Mouse (Mus musculus) adrenal gland, postnatal 36 days (tissue): Measurements from ENCODE around the gene Ugt1a5. TPM values are rescaled to one million over a fixed set of nuclear protein-coding genes. Genes with fewer than 3 reads are reported as not detected.
"Not testable (repeated sequence)": the region's sequence is repeated elsewhere in the genome, so short reads cannot be mapped to it uniquely, and the experiment has no call there.

ENCODE experiments used
- DNase-seq, 2 experiments: peaks; one replicate each; pipeline ENCODE4 v3.0.0; 2021; ENCODE audit warnings: mixed read lengths in 1 of 2
- total RNA-seq, 2 experiments: library from RNA; stranded (reverse); gene quantifications; 2 replicates each; pipeline ENCODE4 v1.2.3; 2021

Gene Ugt1a5
- total RNA-seq, 2 experiments from 2014 or later, result 0.17 to 0.20 TPM

DNA sequence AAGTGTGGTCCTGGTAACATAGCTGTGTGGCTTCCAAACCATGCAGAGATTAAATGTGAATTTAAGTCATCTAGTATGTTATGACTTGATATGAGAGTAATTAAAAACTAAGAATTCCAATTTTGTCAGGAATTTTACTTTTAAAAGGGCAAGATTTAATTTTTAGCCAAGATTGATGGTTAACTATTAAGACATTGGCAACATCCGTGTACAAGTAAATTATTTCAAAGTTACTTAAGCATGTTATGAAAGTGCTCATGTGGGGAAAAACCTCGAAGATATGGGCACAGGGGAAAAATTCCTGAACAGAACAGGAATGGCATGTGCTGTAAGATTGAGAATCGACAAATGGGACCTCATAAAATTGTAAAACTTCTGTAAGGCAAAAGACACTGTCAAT, 31.6 kb downstream of the Ugt1a5 start:
- DNase-seq, result no peak

DNA sequence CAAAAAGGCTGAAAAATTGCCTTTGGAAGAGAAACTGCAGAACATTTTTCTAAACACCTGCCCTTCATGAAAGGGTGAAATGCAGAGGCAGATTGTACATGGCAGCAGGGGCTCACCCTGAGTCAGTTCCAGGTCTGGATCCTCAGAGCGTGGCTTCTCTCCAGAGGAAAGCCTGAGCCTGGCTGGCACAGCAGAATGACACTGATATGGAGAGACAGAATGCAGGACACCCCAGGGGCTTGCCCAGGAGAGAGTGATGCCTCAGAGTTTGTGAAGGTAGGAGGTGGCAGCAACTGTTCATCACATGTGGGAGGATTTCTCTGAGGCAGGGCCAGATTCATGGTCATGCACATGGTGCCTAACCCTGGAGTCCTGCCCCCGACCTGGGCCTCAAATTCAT, 34.2 kb downstream of the Ugt1a5 start:
- no peak for DNase-seq

GRCm38 (mm10) chr1:88200456-88200855, 34.6 kb downstream of the Ugt1a5 start, which contains the start of gene Ugt1a2:
Gene Ugt1a2 (plus strand): TSS chr1:88200601.
- no peak for DNase-seq

DNA sequence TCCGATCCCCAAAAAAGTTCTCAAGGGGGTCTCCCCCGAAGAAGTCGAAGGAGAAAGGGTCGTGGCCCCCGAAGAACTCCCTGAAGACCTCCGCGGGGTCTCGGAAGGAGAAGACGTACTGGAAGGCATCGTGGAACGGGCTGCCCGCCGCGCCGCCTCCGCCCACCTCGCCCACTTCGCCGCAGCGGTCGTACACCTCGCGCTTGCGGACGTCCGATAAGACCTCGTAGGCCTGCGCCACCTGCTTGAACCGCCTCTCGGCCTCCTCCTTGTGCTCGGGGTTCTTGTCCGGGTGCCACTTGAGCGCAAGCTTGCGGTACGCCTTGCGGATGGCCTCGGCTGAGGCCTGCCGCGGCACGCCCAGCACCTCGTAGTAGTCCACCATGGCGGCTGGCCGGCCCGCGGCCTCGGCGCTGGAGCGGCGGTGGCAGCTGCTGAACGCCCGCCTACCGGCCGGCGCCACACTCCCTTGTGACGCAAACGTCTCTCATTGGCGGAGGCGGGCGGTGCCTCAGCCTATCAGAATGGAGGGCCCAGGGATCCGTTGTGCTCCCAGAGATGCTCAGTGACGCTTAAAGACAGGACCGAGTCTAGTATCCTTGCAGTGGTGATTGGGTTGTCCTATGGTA, 39.6 kb downstream of the Ugt1a5 start, which contains the start of gene Dnajb3:
TSS of gene Dnajb3 (minus strand) at position 489 of the 629 bp plus-strand sequence.
- peak; percentile 85 to 86 for DNase-seq

GRCm38 (mm10) chr1:88206843-88207479, 41.1 kb downstream of the Ugt1a5 start:
- no peak for DNase-seq

DNA sequence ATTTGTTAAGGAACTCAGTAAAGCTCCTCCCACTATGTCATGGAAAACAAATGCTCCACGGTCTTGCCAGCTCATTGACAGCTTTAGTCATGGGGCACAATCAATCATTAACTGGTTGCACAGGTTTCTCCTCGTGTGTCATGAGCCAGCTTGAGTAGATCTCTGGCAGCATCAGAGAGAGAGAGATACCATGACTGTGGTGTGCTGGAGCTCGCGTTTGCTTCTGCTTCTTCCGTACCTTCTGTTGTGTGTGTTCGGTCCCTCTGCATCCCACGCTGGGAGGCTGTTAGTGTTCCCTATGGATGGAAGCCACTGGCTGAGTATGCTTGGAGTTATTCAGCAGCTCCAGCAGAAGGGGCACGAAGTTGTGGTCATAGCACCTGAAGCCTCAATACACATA, 46.0 kb downstream of the Ugt1a5 start, which contains the start of gene Ugt1a1:
TSS of gene Ugt1a1 (plus strand) at position 148 of the 400 bp plus-strand sequence.
- no peak for DNase-seq

DNA sequence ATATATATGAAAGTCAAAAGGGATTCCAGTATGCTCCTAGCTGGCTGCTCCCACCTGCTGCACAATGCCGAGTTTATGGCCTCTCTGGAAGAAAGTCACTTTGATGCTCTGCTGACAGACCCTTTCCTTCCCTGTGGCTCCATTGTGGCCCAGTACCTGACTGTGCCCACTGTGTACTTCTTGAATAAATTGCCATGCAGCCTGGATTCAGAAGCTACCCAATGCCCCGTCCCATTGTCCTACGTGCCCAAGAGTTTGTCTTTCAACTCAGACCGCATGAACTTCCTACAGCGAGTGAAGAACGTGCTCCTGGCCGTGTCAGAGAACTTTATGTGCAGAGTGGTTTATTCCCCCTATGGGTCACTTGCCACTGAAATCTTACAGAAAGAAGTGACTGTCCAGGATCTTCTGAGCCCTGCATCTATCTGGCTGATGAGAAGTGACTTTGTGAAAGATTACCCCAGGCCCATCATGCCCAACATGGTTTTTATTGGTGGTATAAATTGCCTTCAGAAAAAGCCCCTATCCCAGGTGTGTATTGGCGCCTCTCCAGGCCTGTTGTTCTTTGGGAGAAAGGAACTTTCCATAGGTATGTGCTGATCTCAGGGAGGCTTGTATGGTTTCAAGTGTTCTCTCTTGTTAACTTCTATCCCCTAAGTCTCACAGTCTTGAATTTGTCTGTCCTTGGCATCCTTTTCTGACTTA, 46.7 kb downstream of the Ugt1a5 start:
- DNase-seq, result no peak

- DNase-seq, result no peak
Observed at GRCm38 (mm10) chr1:88213061-88213460, 47.2 kb downstream of the Ugt1a5 start.

GRCm38 (mm10) chr1:88213766-88214461, 48.1 kb downstream of the Ugt1a5 start:
- no peak for DNase-seq

- DNase-seq, result no peak
Observed at GRCm38 (mm10) chr1:88214462-88214952, 48.7 kb downstream of the Ugt1a5 start.

GRCm38 (mm10) chr1:88215466-88216380, 49.9 kb downstream of the Ugt1a5 start:
- no peak for DNase-seq

DNA sequence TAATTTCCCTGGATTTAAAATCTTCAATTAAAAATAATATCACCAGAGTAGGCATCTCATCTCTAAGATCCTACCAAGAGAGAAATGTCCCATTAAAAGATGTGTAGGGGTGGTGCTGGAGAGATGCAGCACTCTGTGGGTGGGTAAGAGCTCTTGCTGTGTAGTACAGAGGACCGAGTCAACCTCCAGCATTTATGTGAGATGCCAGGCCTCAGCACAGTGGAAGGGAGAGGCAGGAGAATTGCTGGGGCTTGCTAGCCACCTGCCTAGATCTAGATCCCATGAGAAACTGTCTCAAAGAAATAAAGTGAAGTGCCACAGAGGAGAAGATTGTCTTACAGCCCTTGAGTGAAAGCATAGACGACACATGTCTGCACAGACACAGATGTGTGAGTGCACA, 50.7 kb downstream of the Ugt1a5 start:
- DNase-seq, result no peak

GRCm38 (mm10) chr1:88217144-88217543, 51.3 kb downstream of the Ugt1a5 start:
- DNase-seq, result no peak

- no peak for DNase-seq
Observed at GRCm38 (mm10) chr1:88217576-88217975, 51.8 kb downstream of the Ugt1a5 start.

GRCm38 (mm10) chr1:88218051-88218450, 52.2 kb downstream of the Ugt1a5 start:
- DNase-seq, result no peak

DNA sequence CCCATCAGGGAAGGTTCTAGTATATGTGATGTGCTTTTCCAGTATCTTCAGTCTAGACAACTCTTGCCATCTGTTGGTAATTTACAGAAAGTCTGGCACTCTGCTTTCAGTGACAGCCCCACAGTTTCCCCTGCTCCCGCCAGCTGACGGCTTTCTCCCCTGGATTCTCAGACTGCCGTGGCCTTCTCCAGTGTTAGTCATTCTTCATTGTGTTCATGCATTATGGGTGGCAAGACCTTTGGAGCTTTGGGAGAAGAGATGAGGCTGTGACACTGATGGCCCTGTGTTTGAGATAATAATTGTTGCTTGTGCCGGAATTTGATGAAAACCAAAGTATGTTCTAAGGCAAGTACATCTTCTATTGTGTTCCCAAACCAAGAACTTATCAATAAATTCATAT, 52.8 kb downstream of the Ugt1a5 start:
- DNase-seq, result no peak

DNA sequence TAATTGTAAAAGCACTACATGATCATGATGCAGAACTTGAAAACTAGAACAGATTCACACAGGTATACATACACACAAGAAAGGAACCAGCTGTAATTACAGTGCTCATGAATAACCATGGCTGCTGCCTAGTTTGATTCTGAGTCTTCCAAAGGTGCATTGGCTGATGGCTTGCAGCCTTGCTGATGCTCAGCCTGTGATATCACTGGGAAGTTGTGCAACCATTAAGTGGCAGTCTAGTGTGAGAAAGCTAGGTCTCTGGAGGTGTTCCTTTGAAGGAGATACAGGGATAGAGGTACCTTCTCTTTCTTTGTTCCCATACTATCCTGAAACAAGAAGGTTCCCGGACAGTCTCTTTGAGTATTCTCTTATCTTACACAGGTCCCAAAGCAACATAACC, 53.2 kb downstream of the Ugt1a5 start:
- no peak for DNase-seq

- no peak for DNase-seq
Observed at GRCm38 (mm10) chr1:88220336-88220735, 54.5 kb downstream of the Ugt1a5 start.

DNA sequence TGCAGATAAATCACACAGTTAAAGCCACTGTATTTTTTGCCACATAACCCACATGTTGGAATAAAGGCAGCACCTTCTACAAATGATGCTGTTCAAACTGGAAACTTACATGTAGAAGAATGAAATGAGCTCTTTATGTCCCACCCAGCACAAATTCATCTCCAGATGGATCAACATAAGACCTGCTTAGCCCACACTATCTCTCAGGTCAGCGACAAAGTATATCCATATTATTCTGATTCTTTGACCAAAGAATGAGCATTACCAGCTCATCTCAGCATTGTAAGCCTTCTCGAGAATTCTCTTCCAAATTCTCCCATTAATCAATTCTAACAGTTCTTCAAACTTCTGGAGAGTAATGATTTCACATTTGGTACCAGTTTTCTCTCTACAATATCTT, 56.4 kb downstream of the Ugt1a5 start:
- no peak for DNase-seq

DNA sequence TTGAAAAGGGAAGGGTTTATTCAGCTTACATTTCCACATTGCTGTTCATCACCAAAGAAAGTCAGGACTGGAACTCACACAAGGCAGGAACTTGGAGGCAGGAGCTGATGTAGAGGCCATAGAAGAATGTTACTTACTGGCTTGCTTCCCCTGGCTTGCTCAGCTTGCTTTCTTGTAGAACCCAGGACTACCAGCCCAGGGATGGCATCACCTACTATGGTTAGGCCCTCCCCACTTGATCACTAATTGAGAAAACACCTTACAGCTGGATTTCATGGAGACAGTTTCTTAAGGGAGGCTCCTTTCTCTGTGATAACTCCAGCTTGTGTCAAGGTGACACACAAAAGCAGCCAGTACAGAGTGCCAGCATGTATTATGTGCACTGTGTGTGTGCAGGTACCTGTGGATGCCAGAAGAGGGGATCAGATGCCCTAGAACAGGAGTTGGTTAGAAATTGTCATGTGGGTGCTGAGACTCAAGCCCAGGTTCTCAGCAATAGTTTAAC, 57.3 kb downstream of the Ugt1a5 start:
- DNase-seq, result not testable (repeated sequence)

- no peak for DNase-seq
Observed at GRCm38 (mm10) chr1:88223591-88223990, 57.8 kb downstream of the Ugt1a5 start.
